Mouse (Mus musculus): ENCODE measurements at regions not wholly inside any gene's neighbourhood (a gene's known extent, or its start where the extent isn't known, plus 50 kb on each side); places are given as distances from the start of the nearest gene placed in this dataset.
A peak's percentile ranks its signal among the peaks of the same experiment; 100 is the strongest.

DNA sequence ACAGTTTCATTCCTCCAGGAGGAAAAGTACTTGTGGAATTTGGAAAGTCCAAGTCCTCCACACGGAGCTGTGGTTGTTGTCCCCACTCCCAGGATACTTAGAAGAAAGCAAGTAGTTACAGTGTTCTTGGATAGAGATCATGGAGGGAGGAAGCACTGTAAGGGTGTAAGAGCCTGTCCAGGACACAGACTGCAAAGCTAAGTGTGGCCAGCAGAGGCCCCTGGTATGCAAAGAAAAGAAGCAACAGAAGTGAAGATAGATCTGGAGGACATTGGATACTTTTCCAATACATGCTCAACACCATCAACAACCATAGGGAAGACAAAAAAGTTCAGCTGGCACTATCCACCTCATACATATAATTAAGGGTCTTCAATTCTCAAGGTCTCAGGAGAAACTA is 197.4 kb downstream of the Meis1 start:
- peak in 1 of 2 experiments; percentile 27 for DNase-seq (ENCODE audit: low spot score in 2 of 2)

DNA sequence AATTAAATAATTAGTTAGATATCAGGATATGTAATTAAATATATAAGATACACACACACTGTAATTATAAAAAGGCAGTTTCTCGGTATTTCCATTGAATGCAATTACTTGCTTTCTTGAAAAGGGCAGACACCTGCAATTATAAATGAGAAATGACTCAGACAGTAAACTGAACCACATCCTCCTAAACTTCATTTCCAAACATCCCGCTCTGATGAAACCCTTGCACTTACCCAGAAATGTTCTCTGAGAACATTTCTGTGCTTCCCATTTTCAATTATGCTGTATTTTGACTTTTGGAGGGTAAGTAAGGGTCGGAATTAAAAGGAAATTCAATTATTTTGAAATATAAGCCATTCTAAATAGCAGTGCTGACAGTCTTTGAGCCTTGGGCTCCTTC is 204.7 kb downstream of the Meis1 start:
- DNase-seq (ENCODE audit: low spot score in 2 of 2) = no peak

DNA sequence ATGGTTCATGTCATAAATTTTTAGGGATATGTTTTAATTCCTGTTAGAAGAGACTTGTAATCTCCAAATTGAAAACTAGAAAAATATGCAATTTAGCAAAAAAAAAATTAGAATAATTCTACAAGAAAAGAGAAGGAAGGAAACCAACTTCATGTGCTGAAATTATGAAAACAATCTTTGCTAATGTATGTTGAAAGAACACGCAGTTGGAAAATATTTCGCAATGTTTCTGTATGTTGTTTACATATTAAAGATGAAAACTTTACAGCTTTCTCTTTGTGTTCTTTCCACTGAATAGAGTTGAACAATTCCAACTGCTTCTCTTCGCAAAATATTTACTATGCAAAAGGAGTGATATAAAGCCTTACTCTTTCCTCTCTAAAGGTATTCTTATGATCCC is 251.3 kb downstream of the Meis1 start:
- no peak for DNase-seq (ENCODE audit: low spot score in 2 of 2)

DNA sequence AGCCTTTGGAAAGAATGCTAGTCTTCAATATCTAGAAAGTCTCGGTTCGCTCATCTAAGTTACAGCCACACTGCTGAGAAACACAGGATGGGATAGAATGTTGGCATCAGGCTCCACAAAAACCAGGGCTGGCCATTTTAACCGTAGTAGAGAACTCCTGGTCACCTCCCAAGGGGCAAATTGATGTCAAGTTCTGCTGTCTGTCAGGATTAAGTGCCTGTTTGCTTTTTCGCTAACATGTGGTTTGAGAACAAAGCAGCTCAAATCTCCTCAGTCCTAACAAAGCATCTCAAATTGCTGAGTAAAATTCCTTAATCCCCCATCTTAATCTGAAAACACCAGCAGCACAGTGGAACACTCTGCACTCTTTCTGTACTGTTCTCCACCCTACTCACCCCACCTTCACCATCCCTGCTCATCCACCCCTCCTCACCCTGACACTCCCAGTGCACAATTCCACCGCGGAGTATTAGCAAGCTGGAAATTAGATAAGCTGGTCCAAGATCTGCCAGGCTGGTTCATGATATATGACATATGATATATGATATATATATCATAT is 252.2 kb downstream of the Meis1 start:
- DNase-seq (ENCODE audit: low spot score in 2 of 2) = no peak

DNA sequence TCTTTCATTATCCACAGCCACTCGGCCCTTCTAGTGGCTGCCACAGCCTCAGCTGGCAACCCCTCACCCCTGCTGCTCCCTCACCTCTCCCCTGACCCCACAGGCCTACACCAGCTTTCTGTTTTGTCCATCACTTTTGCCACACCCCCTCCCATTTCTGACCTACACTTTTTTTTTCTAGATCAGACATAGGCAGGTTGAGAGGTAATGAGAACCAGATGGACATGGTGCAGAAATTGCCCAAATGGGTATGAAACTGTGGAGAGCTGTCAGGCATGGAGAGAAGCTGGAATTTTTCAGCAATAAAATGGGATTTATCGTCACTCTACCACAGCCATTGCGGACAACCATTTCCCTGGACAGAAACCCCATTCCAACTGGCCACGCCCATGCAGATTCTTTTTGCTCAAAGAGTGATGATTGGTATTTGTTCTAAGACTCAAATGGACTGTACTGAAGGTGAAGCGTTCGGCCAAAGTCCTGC is 260.2 kb downstream of the Meis1 start:
- DNase-seq (ENCODE audit: low spot score in 2 of 2) = no peak

DNA sequence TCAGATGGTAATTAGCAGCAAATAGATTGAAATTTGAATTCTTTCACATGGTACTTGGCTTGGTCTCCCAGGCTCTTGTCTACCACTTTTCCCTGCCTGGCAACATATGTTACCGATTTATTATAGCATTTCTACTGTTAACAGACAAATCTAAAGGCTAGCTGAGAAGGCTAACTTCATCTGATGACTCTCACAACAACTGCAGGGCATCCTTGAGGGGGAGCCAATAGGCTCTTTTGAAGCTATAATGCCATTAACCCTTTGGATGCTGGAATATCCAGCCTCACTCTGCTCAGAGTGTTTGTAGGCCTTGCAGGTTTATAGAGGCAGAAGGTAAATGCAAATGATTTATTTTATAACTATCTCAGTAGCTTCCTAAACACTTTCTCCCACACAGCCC is 262.2 kb downstream of the Meis1 start:
- no peak for DNase-seq (ENCODE audit: low spot score in 2 of 2)

DNA sequence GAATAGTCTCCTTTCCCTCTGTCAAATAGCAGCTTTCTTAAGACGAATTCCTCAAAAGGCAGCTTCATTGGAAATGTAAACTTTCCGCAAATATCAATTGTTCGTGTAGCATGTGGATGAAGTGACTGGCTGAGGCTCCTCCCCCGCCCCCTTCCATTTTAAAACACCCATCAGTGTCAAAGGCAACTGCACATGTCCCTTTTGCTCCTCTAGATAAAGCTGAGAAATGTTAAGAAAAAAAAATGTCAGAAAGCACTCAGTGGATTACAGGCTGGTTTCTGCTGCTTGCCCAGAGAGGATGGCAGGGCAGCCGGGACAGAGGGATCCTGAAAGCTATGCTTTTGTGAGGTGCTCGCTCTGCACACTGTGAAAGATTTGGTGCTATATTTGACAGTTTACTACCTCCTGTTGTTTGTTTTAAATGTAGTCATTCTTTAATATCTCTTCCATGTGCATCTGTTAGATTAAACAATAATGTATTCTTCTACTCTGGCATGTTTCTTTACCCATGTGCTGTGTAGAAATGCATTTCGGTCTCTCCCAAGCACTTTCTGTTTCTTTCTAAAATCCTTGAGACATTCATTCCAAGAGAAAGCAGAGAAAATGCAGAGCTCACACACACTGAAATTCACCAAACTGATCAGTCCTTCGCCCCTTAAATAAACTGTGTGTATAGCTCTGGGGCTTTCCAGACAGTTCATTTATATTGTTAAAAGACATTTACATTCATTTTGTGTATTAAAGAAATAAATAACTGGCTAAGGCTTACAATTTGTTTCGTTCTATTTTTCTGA is 263.9 kb downstream of the Meis1 start:
- DNase-seq (ENCODE audit: low spot score in 2 of 2) = no peak

DNA sequence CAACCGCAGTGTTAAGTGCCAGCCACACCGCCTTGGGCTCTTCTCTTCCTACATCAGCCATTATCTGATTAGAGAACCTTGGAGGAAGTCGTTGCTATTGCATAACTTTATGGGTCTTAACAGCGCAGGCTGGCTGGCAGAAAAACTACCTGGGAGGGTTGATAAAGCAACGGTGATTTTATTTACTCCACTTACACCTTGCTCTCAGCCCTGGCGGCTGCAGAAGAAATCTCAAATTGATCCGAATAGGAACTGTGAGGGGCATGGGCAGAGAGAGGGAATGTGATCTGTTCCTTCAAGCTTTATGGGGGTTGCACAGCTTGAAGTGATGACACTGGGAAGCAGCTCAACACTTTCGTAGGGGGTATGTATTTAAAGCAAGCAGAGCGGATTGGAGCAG is 264.9 kb downstream of the Meis1 start:
- DNase-seq (ENCODE audit: low spot score in 2 of 2) = no peak

DNA sequence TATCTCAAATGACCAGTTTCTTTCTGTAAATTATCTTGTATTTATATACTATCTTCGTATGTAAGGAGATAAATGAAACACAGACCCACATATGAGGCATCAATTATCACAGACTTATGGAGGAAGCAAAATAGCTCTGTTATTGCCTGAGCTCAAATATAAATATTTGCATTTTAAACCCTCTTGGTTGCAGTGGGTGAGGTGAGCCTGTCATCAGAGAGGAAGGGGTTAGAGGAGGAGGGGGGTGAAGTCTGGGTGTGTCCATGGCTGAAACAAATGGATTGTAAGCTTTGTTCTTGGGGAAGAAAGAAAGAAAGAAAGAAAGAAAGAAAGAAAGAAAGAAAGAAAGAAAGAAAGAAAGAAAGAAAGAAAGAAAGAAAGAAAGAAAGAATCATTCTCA is 265.5 kb downstream of the Meis1 start:
- DNase-seq (ENCODE audit: low spot score in 2 of 2) = no peak

DNA sequence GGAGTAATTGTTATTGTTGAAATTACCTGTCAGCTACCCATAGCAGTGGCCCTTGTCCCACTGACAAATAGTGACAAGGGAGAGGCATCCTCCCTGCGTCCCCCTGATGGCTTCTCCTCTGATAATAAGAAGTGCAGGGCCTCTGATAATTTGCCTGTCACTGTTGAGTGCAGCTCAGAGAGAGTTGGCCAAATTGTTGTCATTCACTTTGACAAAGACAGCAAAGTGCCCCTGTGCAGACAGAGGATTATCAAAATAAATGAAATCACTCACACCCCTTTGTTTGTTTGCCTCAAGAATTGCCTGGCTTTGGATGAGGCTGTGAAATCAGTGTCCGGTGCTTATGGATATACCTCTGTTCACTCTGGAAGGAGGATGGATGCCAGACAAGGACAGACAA is 266.3 kb downstream of the Meis1 start:
- no peak for DNase-seq (ENCODE audit: low spot score in 2 of 2)

DNA sequence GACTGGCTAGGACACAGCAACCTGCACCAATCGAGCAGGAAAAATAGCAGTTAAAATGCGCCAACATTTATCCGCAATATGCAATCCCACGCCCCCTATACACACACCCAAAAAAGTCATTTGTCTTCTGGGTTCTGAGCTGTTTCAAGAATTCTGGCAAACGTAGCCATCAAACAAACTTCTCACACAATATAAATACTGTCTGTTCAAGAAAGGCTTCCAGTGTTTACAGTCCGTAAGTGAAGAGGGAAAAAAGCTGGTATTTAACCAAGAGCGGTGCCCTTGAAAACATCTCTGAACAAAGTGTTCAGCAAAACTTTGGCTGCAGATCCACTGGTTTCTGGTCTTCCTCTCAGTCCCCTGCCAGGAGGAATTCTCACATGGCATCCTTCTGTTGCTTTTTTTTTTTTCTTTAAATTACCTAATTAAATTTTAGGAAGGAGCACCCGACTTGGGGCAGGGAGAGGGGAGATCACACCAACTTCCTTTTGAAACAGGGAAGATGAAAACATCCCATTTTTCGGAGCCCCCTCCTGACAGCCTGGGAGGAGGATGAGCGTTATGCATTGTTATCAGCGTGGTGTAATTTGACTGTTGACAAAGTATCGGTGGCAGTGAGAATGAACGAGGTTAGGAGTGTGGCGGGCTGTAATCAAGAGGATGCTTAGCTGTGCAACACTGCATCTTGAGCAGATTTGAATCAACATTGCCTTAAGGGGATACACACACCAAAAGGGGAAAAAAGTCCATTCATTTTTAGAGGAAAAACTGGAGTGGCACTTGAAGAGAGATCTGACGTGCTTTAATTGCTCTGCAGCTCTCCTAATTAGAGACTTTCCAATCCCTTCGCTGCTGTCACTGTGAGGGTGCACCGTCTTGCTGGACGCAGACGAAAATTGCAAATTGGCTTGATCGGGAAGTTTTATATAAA is 267.6 kb downstream of the Meis1 start:
- DNase-seq (ENCODE audit: low spot score in 2 of 2) = no peak

DNA sequence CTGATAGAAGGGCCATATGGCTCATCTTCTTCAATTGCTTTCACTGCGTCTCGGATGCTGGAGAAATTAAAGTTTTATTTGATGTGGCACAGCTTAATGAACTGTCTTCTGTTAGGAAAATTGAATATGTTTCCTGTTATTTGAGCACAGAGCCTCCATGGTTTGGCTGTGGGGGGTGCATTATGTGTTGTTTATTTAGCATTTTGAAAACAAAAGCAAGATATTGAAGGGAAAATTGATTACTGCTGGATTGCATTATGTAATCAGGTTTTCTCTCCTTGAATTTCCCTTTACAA is 268.8 kb downstream of the Meis1 start:
- no peak for DNase-seq (ENCODE audit: low spot score in 2 of 2)

DNA sequence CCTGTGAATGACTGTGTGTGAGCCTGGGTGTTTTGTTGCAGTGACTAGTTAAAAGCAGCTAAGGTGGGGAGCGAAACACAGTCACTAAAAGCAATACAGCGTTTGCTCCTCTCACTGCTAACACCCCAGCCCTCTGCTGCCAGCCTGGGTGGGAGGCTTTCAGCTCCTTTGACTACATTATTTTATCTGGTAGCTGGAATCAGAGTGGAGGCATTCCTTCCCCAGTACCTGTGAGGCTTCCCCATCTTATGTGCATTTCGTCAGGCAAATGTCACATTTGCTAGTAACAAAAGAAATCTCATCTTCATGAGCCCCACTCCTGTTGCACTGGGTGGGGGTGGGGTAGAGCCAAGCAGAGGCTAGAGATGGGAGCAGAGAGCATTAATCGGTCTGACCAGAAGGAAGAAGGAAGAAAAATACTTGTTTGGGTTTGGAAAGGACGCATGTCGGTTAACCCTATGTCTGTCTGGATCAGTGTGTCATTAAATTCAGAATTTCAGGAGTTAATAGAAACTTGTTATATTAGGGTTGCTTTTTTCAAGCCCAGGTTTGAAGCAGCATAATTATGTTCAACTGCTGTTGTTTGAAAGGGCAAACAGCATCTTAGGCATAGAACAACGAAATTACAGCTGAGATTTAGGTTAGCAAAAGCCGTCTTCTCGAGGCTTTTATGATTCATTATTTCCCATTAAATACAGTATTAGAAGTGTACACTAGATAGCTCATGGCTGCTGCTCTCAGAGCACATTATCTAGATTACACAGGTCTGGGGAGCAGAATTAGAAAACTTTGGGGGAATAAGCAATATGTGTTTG is 269.3 kb downstream of the Meis1 start:
- no peak for DNase-seq (ENCODE audit: low spot score in 2 of 2)

DNA sequence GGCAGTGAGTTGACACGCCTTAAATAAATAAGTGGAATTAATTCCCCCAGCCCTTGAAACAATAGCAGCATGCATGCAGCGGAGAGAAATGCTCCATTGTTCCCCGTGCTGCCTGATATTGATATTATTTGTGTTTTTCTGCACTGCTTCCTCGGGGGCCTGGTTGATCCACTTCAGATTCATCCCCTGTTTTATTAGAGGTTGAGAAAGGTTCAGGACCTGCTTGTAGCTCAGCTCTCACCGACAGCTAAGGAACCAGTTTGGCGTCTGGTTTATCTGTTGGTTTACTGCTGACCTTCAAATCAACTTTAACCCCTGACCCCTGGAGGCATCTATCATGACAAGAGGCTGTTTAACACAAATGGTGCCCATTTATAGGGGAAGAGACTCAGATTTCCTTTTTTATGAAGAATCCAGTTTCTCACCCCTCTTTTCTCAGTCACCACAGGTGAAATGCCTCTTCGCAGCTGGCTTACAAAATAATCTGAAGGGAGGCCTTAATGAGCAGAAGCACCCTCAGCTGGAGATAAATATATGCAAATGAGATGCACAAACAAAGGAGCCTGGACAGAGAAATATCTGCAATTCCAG is 270.8 kb downstream of the Meis1 start:
- DNase-seq (ENCODE audit: low spot score in 2 of 2) = no peak

DNA sequence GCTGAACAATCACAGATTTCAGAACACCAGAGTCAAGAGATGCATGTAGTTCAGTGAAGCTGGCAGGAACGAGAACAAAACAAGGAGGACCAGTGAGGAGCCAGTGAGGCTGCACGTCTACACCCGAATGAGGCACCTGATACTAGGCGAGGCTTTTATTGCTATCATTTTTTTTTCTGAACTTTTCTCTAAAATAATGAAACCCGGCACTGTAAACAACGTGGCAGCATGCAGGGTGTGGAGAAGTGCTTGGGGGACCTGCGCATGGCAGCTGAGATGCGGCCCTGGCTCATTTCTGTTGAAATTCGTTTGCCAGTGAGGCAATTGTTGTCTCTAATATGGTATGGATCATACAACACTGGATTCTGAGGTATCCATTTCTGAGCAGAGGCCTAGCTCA is 271.4 kb downstream of the Meis1 start:
- no peak for DNase-seq (ENCODE audit: low spot score in 2 of 2)

DNA sequence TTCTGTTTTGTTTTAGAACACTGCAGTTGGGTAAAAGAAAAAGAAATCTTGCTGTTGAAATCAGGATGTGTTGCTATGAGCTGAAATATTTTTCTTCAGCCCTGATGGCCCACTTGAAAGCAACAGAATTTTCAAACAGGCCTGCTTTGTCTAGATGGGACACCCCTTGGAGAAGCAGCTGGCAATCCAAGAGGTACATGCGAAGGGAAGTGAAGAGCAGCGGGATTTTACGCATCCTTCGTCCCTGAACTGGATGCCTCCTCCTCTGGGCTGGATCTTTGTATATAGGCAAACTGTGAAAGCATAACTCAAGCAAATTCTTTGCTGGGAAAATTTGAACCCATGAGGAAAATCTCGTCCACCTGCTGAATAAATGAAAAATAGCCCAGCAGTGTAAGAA is 272.3 kb downstream of the Meis1 start:
- DNase-seq (ENCODE audit: low spot score in 2 of 2) = no peak

DNA sequence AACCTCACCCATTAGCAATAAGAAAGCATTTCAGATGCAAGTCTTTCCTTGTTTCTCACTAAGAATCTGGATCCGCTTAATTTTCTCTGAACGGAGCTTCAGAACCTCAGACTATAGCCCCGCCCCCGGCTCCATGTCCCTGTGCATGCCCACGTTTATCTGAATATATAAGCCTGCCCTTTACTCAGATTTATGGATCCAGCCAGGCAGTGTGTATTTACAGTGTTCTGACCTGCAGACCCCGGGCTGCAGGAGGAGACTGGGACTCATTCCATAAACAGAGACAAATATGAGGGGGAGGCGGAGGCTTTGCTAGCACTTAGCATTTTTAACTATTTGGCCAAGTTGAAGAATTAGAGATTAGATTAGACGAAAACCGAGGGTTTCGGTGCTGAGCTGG is 272.9 kb downstream of the Meis1 start:
- no peak for DNase-seq (ENCODE audit: low spot score in 2 of 2)

DNA sequence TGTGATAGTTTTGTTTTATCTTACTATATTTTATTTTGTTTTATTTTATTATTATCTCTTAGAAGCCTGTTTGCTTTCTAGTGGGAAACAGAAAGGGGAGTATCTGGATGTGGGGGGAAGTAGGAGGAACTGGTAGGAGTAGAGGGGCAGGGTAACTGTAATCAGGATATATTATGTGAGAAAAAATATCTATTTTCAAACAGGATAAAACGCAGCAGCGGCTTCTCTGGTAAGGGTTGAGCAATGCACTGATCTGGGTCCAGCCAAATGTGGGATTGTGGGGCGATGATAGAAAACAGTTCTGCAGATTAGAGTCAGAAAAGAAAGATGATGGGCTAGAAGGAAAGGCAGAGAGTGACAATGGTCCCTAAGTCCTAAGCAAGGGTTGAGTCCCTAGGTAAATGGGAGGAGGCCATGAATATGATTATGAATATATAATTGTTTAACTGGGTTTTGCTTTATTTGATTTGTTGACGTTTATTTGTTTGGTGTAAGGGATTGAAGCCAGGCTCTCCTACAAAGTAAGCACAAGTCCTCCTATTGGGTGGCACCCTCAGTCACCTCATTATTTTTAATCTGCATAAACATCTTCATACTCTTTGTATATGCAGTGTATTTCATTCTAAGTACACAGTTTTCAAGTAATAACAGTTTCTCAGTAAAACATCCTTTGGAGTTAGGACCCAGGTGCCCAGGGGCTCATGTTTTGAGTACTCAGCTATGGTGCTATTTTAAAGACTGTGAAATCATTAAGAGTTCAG is 283.7 kb downstream of the Meis1 start:
- DNase-seq (ENCODE audit: low spot score in 2 of 2) = no peak

DNA sequence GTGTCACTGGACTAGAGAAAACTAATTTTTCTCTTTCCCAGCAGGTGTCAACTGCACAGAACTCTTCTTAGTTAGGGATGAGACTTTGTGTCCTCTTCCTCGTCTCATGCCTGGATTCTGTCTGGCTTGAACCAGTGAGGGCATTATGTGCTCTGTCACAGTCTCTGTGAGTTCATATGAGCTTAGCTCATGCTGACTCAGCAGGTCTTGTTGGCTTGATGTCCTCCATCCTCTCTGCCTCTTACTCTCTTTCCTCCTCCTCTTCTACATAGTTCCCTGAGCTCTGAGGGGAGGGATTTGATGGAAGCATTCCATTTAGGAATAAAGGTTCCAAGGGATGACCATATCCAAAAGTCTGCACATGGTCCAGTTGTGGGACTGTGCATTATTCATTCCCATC is 284.7 kb downstream of the Meis1 start:
- no peak for DNase-seq (ENCODE audit: low spot score in 2 of 2)

DNA sequence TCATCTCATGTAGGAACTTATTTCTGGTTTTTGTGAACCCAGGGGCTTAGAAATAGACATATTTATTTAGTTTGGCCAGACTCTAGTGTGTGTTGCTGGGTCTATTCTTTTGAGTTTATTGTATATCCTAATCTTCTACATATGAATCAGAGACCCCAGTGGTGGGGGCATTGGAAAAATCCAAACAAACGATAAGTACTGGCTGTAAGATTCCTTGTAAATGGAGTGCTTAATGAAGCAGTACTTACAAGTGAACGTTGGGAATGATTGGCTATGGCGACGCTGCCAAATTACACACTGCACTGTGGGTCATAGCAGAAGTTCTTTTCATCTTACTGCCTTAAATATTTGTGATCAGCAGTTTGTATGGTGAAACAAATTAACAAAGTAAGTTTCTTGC is 289.0 kb downstream of the Meis1 start:
- DNase-seq (ENCODE audit: low spot score in 2 of 2) = no peak

DNA sequence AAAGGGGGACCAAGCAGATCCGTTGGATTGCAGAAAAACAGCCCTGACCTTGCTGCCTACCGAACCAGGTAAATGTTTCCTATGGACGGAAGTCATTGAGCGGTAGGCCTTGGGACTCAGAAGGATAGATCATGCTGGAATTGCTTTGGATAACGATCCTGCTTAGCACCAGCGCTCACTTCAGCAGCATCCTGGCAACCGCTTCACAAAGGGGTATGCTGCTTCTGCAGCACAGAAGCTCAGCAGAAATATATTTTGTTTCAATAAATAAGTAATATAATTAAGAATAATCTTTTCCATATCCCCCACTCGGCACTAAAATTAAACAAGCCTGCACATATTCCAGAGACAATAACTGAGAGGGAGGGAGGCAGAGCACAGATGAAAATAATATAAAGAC is 296.0 kb downstream of the Meis1 start:
- no peak for DNase-seq (ENCODE audit: low spot score in 2 of 2)
